Mouse (Mus musculus) limb, embryonic 14.5 days (tissue): ENCODE measurements around the gene Mgat4e. TPM values are rescaled to one million over a fixed set of nuclear protein-coding genes. Genes with fewer than 3 reads are reported as not detected.

ENCODE experiments used
- ATAC-seq: fragments of 200-750 bp; cut with Nextera tagmentation; 2 replicates; pipeline ENCODE4 v1.8.0; 2017; ENCODE audit warnings: low read depth, moderate number of reproducible peaks, moderate TSS enrichment; ENCODE audit not compliant: low FRiP score
- DNase-seq: peaks from one replicate; pipeline ENCODE4 v3.0.0-alpha.2; 2015; ENCODE audit warnings: low spot score
- H3K27ac ChIP-seq: fragments of 300-500 bp; sonication (generic); replicated peaks from 2 replicates; pipeline ENCODE4 v1.5.1; 2014; ENCODE audit warnings: low read depth, mild to moderate bottlenecking, low read length, moderate library complexity, mixed read lengths
- H3K27me3 ChIP-seq: fragments of 300-500 bp; sonication (generic); 2 replicates; pipeline ENCODE4 v1.6.1; 2014; ENCODE audit warnings: low read length, mixed read lengths; ENCODE audit not compliant: control insufficient read depth, insufficient read depth
- H3K36me3 ChIP-seq: fragments of 300-500 bp; sonication (generic); 2 replicates; pipeline ENCODE4 v1.6.1; 2014; ENCODE audit warnings: mild to moderate bottlenecking, low read length, moderate library complexity, mixed read lengths; ENCODE audit not compliant: control insufficient read depth, insufficient read depth
- H3K4me1 ChIP-seq: fragments of 300-500 bp; sonication (generic); 2 replicates; pipeline ENCODE4 v1.6.1; 2014; ENCODE audit warnings: antibody characterized with exemption, low read length, mixed read lengths; ENCODE audit not compliant: control insufficient read depth, insufficient read depth
- H3K4me2 ChIP-seq: fragments of 300-500 bp; sonication (generic); replicated peaks from 2 replicates; pipeline ENCODE4 v1.6.1; 2014; ENCODE audit warnings: low read depth, mild to moderate bottlenecking, low read length, moderate library complexity; ENCODE audit not compliant: severe bottlenecking
- H3K4me3 ChIP-seq: fragments of 300-500 bp; sonication (generic); replicated peaks from 2 replicates; pipeline ENCODE4 v1.5.1; 2014; ENCODE audit warnings: low read length
- H3K9ac ChIP-seq: fragments of 300-500 bp; sonication (generic); 2 replicates; pipeline ENCODE4 v1.6.1; 2014; ENCODE audit warnings: mild to moderate bottlenecking, low read depth, low read length, moderate library complexity; ENCODE audit not compliant: severe bottlenecking
- H3K9me3 ChIP-seq: fragments of 300-500 bp; sonication (generic); 2 replicates; pipeline ENCODE4 v1.6.1; 2016; ENCODE audit warnings: low read length; ENCODE audit not compliant: control insufficient read depth
- POLR2A ChIP-seq: fragments of 200-500 bp; IDR thresholded peaks from 2 replicates; pipeline ENCODE4 v1.8.0; 2012; ENCODE audit warnings: inconsistent platforms, mild to moderate bottlenecking, moderate library complexity, borderline replicate concordance; ENCODE audit not compliant: insufficient read depth, insufficient read length; ENCODE audit errors: extremely low read depth
- WGBS: fragments of 180-500 bp; shearing (Covaris S2); extraction: QIAGEN DNeasy Blood & Tissue Kit; methylation state at CpG from one replicate; pipeline ENCODE4 v1.1.7; 2014; 5-methylcytosine and 5-hydroxymethylcytosine counted together
- polyA plus RNA-seq, 2 experiments: library from polyadenylated mRNA; depleted of rRNA in 1 of 2; stranded (reverse) in 1 of 2; unstranded in 1 of 2; fragments of >200 nt; fragmentation: Nextera tagmentation in 1 of 2; extraction: Ambion mirVana in 1 of 2; gene quantifications; 2 replicates each; pipeline versions ENCODE4 v1.2.1 to v1.2.3; 2012 to 2014

Gene Mgat4e
- polyA plus RNA-seq, 2 experiments: 0.15 TPM; not detected in 1

DNA sequence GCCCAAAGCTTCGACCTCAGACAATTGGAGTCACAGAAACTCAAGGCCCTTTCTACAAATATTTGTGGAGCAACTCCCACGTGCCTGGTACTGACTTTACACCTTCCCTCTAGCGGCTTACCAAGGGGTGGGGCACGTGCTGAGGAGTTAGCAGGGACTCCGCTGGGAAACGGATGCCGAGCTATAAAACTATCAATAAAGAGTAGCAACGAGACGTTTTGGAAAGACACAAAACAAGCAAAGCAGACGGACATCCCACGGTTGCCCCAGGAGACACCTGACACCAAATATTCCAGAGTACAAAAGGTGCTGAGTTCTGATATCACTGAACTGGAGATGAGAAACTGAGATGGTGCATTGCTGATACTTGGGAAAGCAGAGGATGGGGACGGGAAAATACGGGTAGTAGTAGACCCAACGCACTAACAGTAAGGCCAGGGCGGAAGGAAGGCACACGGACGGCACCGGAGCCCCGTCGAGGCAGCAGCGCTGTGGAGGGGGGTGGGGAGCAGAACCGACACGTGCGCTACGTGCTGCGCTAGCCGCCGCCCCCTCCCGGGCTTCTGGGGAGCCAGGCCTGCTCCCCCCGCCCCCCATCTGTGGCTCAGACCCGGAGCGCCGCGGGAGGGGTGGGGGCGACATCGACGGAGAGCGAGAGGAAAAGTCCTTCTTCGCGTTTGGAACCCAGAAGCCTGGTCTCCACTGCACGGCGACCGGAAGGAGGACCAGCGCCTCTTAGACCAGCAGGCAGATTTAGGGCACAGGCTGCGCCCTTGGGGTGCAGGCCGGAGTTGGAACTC lies 6.6 kb upstream of the Mgat4e start:
- peaks cover 9% of the 10 kb centered on the region; the same call in 1 of the 2 replicates for H3K4me1 ChIP-seq
- under 1% methylated on average over 33 of the region's 46 CpGs for WGBS
- H3K9ac ChIP-seq: peak overlapping the region; percentile 89
- ATAC-seq (peak; percentile 60), DNase-seq (peak; percentile 79)
- no peaks in the 10 kb centered on the region for H3K27me3 ChIP-seq
- TF ChIP-seq POLR2A: no peak
- peak overlapping the region; percentile 75 for H3K4me2 ChIP-seq
- no peaks in the 10 kb centered on the region for H3K36me3 ChIP-seq
- no peaks in the 10 kb centered on the region for H3K9me3 ChIP-seq
- H3K27ac ChIP-seq: peak overlapping the region; percentile 95
- peak overlapping the region; percentile 67 for H3K4me3 ChIP-seq

DNA sequence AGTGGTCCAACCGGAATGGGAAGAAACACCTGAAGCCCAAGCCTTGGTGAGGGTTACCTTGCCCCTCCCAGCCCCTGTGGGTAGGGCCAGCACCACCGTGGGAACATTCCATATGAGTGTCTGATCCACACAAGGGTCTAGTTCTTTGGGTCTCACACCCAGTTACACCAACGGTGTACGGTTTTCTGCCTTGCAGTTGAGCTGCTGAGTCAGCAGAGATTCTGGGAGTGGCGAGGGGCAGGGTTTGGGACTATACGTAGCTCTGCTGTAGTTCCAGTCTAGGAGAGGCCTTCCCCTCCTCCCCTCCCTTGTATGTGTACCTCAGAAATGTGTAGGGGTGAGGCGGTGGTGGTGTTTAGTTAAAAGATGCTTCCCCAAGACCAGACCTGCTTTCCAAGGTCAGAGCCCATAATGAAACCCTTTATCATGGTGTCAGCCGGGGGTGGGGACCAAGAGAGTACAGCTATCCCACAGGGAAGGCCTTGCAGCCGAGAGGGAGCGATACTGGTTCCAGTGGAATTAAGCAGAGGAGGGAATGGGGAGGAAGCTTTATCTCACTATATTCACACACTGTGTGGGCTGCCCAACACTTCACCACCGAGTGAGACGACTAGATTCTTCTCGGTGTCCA lies 5.9 kb upstream of the Mgat4e start:
- Histone ChIP-seq H3K27me3 (no peaks in the 10 kb centered on the region), H3K4me2 (peak overlapping the region; percentile 75), H3K9ac (0 out of 2 replicates have a peak overlapping the region, but pooled peaks have one; percentile 89), H3K9me3 (no peaks in the 10 kb centered on the region), H3K27ac (peak overlapping the region; percentile 95), H3K4me3 (peak overlapping the region; percentile 67), H3K4me1 (peaks cover 9% of the 10 kb centered on the region; the same call in 1 of the 2 replicates), H3K36me3 (no peaks in the 10 kb centered on the region)
- ATAC-seq (no peak), DNase-seq (peak; percentile 49)
- no peak for TF ChIP-seq POLR2A
- WGBS: 20% methylated on average over 13 of the region's 13 CpGs

DNA sequence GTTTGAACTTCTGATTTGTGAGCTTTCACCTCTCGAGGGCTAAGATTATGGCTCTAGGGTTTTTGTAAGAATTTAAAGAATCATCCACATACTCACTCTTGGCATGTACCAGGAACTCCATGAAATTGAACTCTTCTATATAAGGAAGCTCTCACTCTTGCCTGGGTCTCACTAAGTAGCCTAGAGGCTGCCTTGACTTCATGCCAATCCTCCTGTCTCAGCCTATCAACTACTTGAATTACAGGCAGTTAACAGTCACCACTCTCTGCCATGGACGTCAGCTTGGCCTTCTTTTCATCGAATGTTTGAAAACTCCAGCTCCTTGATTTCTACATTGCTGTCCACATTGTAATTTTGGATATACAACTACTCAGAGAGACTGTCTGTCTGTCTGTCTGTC lies 2.9 kb upstream of the Mgat4e start:
- Histone ChIP-seq H3K4me1 (peaks cover 9% of the 10 kb centered on the region; the same call in 1 of the 2 replicates), H3K36me3 (no peaks in the 10 kb centered on the region), H3K9me3 (no peaks in the 10 kb centered on the region), H3K9ac (no peak overlapping the region), H3K4me3 (no peak overlapping the region), H3K4me2 (no peak overlapping the region), H3K27ac (no peak overlapping the region), H3K27me3 (no peaks in the 10 kb centered on the region)
- no peak for DNase-seq
- no peak for ATAC-seq
- WGBS: 56% methylated on average over 3 of the region's 3 CpGs
- no peak for TF ChIP-seq POLR2A

DNA sequence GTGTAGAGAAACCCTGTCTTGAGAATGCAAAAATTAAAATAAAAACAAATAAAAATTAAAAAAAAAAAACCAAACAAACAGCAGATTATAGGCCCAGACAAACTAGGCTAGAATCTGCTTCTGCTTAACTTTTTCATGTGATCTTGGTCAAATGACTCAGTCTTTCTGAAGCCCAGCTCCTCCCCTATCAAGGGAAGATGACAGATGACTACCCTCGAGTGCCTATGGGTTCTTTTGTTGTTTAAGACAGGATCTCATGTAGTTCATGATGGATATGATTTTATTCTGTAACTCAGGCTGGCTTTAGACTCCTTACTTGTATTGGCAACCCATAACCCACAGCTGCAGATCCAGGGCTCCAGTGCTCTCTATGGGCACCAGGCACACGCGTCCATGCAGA lies 2.4 kb upstream of the Mgat4e start:
- no peak overlapping the region for H3K4me3 ChIP-seq
- TF ChIP-seq POLR2A: no peak

DNA sequence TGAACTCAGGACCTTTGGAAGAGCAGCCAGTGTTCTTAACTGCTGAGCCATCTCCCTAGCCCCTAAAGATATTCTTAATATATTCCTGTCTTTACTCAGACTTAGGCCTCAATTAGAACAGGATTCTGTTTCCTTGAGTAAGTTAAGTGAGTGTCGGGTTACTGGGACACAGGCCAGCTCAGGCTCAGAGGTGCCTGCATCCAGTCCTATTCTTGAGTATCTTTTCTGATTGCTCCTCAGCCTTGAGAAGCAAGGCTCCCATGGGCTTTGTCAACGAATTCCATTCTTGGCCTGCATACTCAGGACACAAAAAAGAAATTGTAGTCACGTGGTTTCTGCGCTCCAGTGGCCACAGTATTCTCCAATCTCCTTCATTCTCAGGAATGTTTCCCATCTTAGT lies 1.3 kb downstream of the Mgat4e start:
- no peaks in the 10 kb centered on the region for H3K9me3 ChIP-seq
- no peak for ATAC-seq

More for the DNA sequence above, 2.4 kb upstream of the Mgat4e start:
- no peaks in the 10 kb centered on the region for H3K36me3 ChIP-seq
- no peak overlapping the region for H3K9ac ChIP-seq
- no peaks in the 10 kb centered on the region for H3K9me3 ChIP-seq
- WGBS: 79% methylated on average over 3 of the region's 3 CpGs
- H3K4me2 ChIP-seq: no peak overlapping the region
- peaks cover 9% of the 10 kb centered on the region; the same call in 1 of the 2 replicates for H3K4me1 ChIP-seq
- no peak for ATAC-seq
- DNase-seq: no peak
- no peaks in the 10 kb centered on the region for H3K27me3 ChIP-seq
- no peak overlapping the region for H3K27ac ChIP-seq

More for the DNA sequence above, 1.3 kb downstream of the Mgat4e start:
- Histone ChIP-seq H3K9ac (no peak overlapping the region), H3K4me2 (no peak overlapping the region), H3K4me3 (no peak overlapping the region), H3K36me3 (no peaks in the 10 kb centered on the region), H3K27me3 (no peaks in the 10 kb centered on the region), H3K27ac (no peak overlapping the region), H3K4me1 (no peaks in the 10 kb centered on the region)
- 55% methylated on average over 4 of the region's 4 CpGs for WGBS
- TF ChIP-seq POLR2A: no peak
- DNase-seq: peak; percentile 30
